Mouse (Mus musculus): Measurements from ENCODE around the gene Hist1h2ab.
"Not testable (repeated sequence)": the region's sequence is repeated elsewhere in the genome, so short reads cannot be mapped to it uniquely, and the experiment has no call there.

Gene Hist1h2ab

DNA sequence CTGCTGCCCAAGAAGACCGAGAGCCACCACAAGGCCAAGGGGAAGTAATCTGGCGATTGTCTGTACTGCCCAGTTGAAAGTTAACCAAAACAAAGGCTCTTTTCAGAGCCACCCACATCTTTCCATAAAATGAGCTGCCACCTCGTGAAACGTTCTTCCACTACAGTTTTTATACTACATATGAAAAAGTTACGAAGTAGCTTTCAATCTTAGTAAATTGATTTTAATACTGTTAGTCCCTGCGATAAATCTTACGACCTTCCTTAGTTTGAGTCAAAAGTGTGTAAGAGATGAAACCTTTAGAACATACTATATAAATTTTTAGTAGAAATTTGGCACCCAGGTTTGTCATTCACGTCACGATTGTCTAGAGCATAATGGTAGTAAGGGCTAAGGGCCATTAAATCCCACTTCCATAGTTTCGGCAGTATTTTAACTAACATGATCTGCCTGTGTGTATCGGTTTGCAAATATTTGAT, 591 bp downstream of the Hist1h2ab start:
- intact Hi-C loops (cut with DNase I) = no loop called here

DNA sequence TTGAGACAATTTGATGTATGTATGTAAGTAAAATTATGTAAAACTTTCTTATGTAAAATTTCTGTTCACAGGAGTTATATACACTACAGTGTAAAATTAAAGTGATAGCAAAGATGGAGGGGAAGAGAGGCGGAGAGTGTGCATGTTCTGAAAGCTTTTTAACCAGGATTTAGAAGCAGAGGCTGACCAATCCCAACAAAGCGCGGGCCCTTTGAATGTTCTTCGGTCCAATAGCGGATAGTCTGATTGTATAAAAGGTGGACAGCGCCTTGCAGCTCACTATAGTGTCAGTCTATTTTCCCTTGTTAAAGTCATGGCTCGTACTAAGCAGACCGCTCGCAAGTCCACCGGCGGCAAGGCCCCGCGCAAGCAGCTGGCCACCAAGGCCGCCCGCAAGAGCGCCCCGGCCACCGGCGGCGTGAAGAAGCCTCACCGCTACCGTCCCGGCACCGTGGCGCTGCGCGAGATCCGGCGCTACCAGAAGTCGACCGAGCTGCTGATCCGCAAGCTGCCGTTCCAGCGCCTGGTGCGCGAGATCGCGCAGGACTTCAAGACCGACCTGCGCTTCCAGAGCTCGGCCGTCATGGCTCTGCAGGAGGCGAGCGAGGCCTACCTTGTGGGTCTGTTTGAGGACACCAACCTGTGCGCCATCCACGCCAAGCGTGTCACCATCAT, 1.3 kb downstream of the Hist1h2ab start, which contains the start of gene Hist1h3b:
Gene Hist1h3b (plus strand): TSS at position 201 of the 675 bp plus-strand sequence.
- intact Hi-C loops (cut with DNase I) = not testable (repeated sequence)

DNA sequence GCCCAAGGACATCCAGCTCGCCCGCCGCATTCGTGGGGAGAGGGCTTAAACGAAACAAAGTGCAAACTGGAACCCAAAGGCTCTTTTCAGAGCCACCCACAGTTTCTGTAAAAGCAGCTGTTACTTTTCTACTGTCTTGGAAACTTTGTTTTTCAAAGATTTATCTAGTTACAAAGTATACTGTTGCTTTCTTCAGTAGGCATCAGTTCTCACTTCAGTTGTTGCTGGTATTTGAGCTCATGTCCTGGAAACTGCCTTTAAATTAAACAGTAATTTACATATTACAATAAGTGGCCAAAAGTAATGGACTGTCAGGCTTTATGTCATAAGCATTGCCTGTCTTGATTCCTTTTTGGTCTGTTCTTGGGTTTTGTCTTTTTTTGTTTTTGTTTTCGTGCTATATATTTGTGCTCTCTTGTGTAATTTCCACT, 1.8 kb downstream of the Hist1h2ab start:
- intact Hi-C loops (cut with DNase I) = no loop called here

GRCm38 (mm10) chr13:23753314-23754078, 2.6 kb downstream of the Hist1h2ab start:
- intact Hi-C loops (cut with DNase I) = no loop called here

- intact Hi-C loops (cut with DNase I) = no loop called here
Observed at GRCm38 (mm10) chr13:23755000-23755399, 4.1 kb downstream of the Hist1h2ab start.

DNA sequence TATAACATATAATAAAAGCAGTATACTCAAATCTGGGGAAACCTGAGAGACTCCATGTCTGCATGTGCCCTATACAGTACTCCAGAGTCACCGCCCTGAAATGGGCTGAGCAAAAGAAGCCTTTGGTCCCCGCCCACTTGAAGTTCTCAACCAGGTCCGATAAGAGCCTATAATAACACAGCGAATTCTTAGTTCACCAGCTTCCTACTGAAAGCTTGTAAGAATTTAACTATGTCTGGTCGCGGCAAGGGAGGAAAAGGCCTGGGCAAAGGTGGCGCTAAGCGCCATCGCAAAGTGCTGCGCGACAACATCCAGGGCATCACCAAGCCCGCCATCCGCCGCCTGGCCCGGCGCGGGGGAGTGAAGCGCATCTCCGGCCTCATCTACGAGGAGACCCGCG, 5.9 kb downstream of the Hist1h2ab start, which contains the start of gene Hist1h4b:
Gene Hist1h4b (plus strand): TSS at position 224 of the 400 bp plus-strand sequence.
- intact Hi-C loops (cut with DNase I) = no loop called here

DNA sequence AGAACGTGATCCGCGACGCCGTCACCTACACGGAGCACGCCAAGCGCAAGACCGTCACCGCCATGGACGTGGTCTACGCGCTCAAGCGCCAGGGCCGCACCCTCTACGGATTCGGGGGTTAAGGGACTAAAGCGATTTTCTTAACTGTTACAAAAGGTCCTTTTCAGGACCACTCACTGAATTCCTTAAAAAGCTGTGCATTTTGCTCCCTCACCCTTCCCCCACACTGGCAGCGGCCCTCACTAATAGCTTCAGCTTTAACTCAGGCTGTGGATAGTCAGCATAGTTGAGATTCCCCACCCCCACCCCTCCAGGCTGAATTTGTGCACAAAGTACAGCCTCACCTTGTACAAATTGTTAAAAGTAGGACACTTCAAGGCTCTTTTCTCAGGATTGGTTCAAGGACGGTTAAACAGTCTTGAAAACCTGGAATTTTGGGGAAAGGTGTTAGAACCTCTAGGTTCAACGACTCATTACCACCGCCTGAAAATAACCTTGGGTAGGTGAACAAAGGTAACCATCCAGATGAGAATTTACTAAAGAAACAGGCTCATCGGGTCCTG, 6.4 kb downstream of the Hist1h2ab start:
- intact Hi-C loops (cut with DNase I) = no loop called here

- intact Hi-C loops (cut with DNase I) = no loop called here
Observed at GRCm38 (mm10) chr13:23757921-23758320, 7.0 kb downstream of the Hist1h2ab start.

GRCm38 (mm10) chr13:23759251-23759771, 8.4 kb downstream of the Hist1h2ab start:
- intact Hi-C loops (cut with DNase I) = no loop called here

DNA sequence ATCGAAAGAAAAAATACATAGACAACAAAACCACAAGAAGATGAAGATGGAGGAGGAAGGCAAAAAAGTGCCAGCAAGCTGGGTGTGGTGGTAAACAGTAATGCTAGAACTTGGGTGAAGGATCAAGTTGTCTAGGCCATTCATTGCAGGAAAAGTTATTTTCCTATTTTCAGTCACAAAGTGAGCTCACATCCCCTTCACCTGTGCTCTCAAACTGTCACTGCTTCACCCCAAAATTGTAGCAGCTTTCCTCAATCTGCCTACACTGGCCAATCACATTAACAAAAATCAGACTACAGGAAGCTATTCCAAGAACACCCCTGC, 9.0 kb downstream of the Hist1h2ab start:
- intact Hi-C loops (cut with DNase I) = loop anchor here (5.0 kb wide), 1 partner anchor 178 kb away; the partner anchor contains the start of gene Hist1h4d

DNA sequence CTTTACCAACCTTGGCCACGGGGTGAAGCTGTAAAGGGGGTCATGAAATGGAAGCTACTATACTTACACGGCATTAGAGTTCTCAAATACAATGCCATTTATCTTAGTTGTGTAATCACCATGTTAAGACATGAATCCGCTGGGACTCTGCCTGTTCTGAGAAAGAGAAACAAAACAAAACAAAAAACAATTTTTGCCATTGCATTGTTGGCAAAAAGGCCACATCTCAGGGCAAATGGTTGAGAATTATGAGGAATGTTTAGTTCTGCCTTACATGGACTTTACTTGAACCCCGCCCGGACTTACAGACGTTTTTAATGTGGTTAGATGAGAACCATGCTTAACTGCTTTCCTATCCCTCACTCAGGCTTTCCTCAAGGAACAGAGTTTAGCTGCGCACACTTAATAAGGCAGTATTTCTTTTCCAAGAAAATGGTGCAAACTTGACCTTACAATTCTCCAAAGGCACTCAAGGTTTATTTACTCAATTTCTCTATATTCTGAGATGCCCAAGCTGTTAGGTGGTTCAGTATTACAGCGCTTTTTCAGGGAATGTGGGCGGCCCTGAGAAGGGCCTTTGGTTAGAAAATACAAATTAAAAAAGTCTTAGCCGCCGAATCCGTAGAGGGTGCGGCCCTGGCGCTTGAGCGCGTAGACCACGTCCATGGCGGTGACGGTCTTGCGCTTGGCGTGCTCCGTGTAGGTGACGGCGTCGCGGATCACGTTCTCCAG, 9.5 kb downstream of the Hist1h2ab start:
- intact Hi-C loops (cut with DNase I) = loop anchor here (5.0 kb wide), 1 partner anchor 178 kb away; the partner anchor contains the start of gene Hist1h4d

DNA sequence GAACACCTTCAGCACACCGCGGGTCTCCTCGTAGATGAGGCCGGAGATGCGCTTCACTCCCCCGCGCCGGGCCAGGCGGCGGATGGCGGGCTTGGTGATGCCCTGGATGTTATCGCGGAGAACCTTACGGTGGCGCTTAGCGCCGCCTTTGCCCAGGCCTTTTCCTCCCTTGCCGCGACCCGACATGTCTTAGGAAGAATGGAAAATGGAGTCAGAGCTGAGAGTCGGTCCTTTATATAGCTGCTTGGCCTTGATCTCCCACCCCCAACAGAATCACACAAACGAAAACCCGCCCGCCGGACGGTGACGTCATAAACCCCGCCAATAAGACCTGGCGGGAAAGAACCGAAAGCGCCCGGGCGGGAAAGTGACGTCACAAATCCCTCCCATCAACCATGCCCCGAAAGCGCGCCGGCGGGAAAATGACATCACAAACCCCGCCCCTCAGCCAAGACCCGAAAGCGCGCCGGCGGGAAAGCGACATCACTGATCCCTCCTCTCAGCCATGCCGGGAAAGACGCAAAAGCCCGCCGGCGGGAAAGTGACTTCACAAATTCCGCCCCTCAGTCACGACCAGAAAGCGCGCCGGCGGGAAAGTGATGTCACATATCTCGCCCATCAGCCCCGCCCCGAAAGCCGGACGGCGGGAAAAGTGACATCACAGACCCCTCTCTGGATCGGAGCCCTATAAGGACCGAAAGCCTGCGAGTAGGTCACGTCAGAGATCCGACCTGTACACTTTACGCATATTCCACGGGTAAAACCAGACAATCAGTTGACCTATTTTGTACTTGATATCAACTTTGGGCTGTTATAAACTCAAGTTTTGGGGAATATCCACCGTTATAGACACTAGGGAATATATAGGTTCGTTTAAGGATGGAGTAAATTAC, 10.3 kb downstream of the Hist1h2ab start, which contains the start of gene Hist1h4a:
Gene Hist1h4a (minus strand): TSS at position 259 of the 893 bp plus-strand sequence.
- intact Hi-C loops (cut with DNase I) = loop anchor here (5.0 kb wide), 1 partner anchor 179 kb away; the partner anchor contains the start of gene Hist1h4d

- intact Hi-C loops (cut with DNase I) = loop anchor here (5.0 kb wide), 1 partner anchor 180 kb away; the partner anchor contains the start of gene Hist1h4d
Observed at GRCm38 (mm10) chr13:23761871-23762821, 11.2 kb downstream of the Hist1h2ab start, which contains the start of gene Hist1h3a. Hist1h3a (minus strand) TSS chr13:23762386.

GRCm38 (mm10) chr13:23763242-23763585, 12.3 kb downstream of the Hist1h2ab start:
- intact Hi-C loops (cut with DNase I) = loop anchor here (5.0 kb wide), 1 partner anchor 181 kb away; the partner anchor contains the start of gene Hist1h4d

GRCm38 (mm10) chr13:23763586-23764323, 12.8 kb downstream of the Hist1h2ab start, which contains the start of gene Hist1h1a:
Hist1h1a (plus strand) TSS chr13:23763666.
- intact Hi-C loops (cut with DNase I) = loop anchor here (5.0 kb wide), 1 partner anchor 181 kb away; the partner anchor contains the start of gene Hist1h4d

DNA sequence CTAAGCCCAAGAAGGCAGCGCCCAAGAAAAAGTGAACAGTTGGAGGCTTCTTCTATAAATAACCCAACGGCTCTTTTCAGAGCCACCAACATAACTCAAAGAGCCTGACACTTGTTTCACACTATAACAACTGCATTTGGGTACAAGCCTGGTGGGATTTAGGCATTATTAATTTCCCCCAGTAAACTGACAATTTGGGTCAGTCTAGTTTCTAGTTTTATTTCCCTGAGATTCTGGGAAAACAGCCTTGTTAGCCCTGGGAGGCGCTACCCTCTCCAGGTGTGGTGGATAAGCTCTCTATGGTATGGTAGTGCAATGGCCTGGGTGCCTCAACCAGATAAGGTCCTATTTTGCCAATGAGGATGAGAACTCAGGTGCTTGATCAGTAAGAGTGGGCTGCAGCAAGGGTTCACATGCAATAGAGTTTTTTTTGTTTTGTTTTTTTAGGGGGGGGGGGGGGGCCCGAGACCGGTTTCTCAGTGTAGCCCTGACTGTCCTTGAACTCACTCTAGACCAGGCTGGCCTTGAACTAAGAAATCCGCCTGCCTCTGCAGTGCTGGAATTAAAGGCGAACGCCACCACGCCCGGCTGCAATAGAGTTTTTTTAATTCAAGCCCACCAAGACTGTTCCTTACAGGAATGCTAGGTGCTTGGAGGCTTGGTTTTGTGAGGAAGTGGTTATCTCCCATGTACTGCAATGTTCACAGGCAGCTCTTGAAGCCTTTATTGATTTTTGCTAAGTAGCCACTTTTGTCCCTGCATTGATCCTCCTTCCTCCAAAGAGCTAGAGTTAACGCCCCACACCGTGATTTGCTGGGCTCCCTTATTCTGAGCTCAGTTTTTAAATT, 13.6 kb downstream of the Hist1h2ab start:
- intact Hi-C loops (cut with DNase I) = loop anchor here (5.0 kb wide), 1 partner anchor 182 kb away; the partner anchor contains the start of gene Hist1h4d

DNA sequence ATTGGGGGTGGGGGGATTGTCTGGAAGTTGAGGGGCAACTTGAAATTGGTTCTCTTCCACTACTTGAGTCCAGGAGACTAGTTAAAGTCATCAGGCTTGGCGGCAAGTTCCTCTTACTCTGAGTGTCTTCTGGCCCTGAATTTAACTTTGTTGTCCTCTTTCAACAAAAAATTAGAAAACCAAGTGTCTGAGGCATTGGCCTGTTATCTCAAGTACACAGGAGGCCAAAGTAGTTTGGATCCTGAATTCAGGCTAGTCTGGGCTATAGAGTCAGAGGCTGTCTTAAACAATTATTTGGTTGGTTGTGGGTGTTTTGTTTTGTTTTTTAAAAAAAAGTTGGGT, 14.2 kb downstream of the Hist1h2ab start:
- intact Hi-C loops (cut with DNase I) = no loop called here
